In the genomic region with DNA sequence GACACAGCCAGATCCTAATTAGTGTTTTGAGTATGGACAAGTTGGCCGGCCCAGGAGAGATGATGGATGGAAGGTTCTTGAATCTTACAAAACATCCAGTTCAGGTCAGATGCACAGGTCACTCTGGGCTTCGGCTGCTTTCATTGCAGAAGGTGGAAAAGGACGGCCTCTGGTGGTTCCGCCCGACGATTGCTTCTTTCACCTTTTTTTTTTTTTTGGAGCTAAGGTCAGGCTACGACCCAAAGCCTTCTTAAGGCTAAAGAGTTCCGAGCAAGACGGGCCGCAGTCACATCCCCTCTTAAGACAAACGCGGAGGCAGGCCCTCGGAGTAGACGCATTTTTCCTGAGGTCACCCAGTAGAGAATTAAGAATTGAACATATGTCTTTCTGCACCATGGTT, we compare ENCODE assay signal across 8 mouse cellular contexts. TPM values are rescaled to one million over a fixed set of nuclear protein-coding genes. Genes with fewer than 3 reads are reported as not detected.
A peak's percentile ranks its signal among the peaks of the same experiment; 100 is the strongest.
DNase-seq lines count a peak whose midpoint lies in the region; ATAC-seq lines count a peak whose summit lies in the region.

No protein-coding gene starts in this region.

- H3K9me3 ChIP-seq in forebrain, embryonic 16.5 days (ENCODE audit: control insufficient read depth, low read length), result no peaks in the 10 kb centered on the region
- no peaks in the 10 kb centered on the region for H3K9me3 ChIP-seq in hindbrain, embryonic 10.5 days
- no peaks in the 10 kb centered on the region for H3K9me3 ChIP-seq in limb, embryonic 10.5 days (replicated peaks)

- peak; percentile 48 for DNase-seq in right cerebral cortex, adult 2 months (ENCODE audit: low spot score in 2 of 2)
- DNase-seq in right cerebral cortex, postnatal 14 days, result no peak
- peak; percentile 64 for DNase-seq in cerebellum, adult 8-10 months
- DNase-seq in hindbrain, embryonic 10.5 days (ENCODE audit: low spot score), result peak; percentile 49
- DNase-seq in limb, embryonic 10.5 days (ENCODE audit: low spot score), result peak; percentile 45
- peak; percentile 48 for DNase-seq in mesoderm, embryonic 11.5 days (ENCODE audit: low read depth, low spot score)
- DNase-seq in splenic B cell, adult 2 months (ENCODE audit: low read depth, low spot score), result peak; percentile 73

- H3K4me2 ChIP-seq in forebrain, embryonic 16.5 days (ENCODE audit: low read length), result peak overlapping the region; percentile 53

- no peaks in the 10 kb centered on the region for H3K36me3 ChIP-seq in forebrain, embryonic 16.5 days (ENCODE audit: control insufficient read depth, insufficient read depth)
- peaks cover 16% of the 10 kb centered on the region for H3K36me3 ChIP-seq in hindbrain, embryonic 10.5 days
- H3K36me3 ChIP-seq in limb, embryonic 10.5 days, result peaks cover 20% of the 10 kb centered on the region
- H3K36me3 ChIP-seq in splenic B cell, adult 2 months (ENCODE audit: control insufficient read depth, insufficient read depth, low read length, poor library complexity, severe bottlenecking), result no peaks in the 10 kb centered on the region

- H3K27ac ChIP-seq in forebrain, embryonic 16.5 days (ENCODE audit: low read length), result peak overlapping the region; percentile 13
- peak overlapping the region; percentile 89 for H3K27ac ChIP-seq in hindbrain, embryonic 10.5 days
- peak overlapping the region; percentile 86 for H3K27ac ChIP-seq in limb, embryonic 10.5 days

- WGBS in forebrain, embryonic 16.5 days, result 0% methylated on average over 14 of the region's 14 CpGs
- WGBS in hindbrain, embryonic 10.5 days, result 2% methylated on average over 14 of the region's 14 CpGs
- WGBS in limb, embryonic 10.5 days, result 1% methylated on average over 14 of the region's 14 CpGs

- peak overlapping the region; percentile 55 for H3K9ac ChIP-seq in forebrain, embryonic 16.5 days (replicated peaks; ENCODE audit: low read depth, low read length)

- H3K4me1 ChIP-seq in forebrain, embryonic 16.5 days (replicated peaks; ENCODE audit: control insufficient read depth, insufficient read depth, low read length), result peaks cover 14% of the 10 kb centered on the region
- peaks cover 18% of the 10 kb centered on the region for H3K4me1 ChIP-seq in hindbrain, embryonic 10.5 days (replicated peaks)
- H3K4me1 ChIP-seq in limb, embryonic 10.5 days, result peaks cover 17% of the 10 kb centered on the region

- H3K27me3 ChIP-seq in forebrain, embryonic 16.5 days (replicated peaks; ENCODE audit: control insufficient read depth, insufficient read depth, low read length), result no peaks in the 10 kb centered on the region
- no peaks in the 10 kb centered on the region for H3K27me3 ChIP-seq in hindbrain, embryonic 10.5 days (ENCODE audit: insufficient read depth, poor library complexity, severe bottlenecking)
- no peaks in the 10 kb centered on the region for H3K27me3 ChIP-seq in limb, embryonic 10.5 days (ENCODE audit: low read depth, poor library complexity, severe bottlenecking)
- no peaks in the 10 kb centered on the region for H3K27me3 ChIP-seq in splenic B cell, adult 2 months (ENCODE audit: control insufficient read depth, insufficient read depth, low read length, poor library complexity, severe bottlenecking)

- peak overlapping the region; percentile 64 for H3K4me3 ChIP-seq in forebrain, embryonic 16.5 days (replicated peaks; ENCODE audit: low read length)
- H3K4me3 ChIP-seq in hindbrain, embryonic 10.5 days, result peak overlapping the region; percentile 62
- peak overlapping the region; percentile 89 for H3K4me3 ChIP-seq in limb, embryonic 10.5 days

- peak; percentile 19 for ATAC-seq in forebrain, embryonic 16.5 days

RNA-seq across cellular contexts. Expression of gene Poc1a, which starts 0.5 kb away (rescaled TPM):
- polyA plus RNA-seq in forebrain, embryonic 16.5 days (2015; fragmentation: Nextera tagmentation; extraction: Ambion mirVana), result 10.5 and 11.6 TPM in 2 replicates
- 36.7 and 41.8 TPM in 2 replicates for polyA plus RNA-seq in hindbrain, embryonic 10.5 days (2016; fragmentation: Nextera tagmentation; extraction: Ambion mirVana)
- polyA plus RNA-seq in limb, embryonic 10.5 days (2016; fragmentation: Nextera tagmentation; extraction: Ambion mirVana), result 42.9 and 43.9 TPM in 2 replicates

RNA-seq across cellular contexts. Expression of gene Alas1, which starts 31.9 kb away (rescaled TPM):
- polyA plus RNA-seq in forebrain, embryonic 16.5 days (2015; fragmentation: Nextera tagmentation; extraction: Ambion mirVana), result 101 and 109 TPM in 2 replicates
- 60.4 and 78.6 TPM in 2 replicates for polyA plus RNA-seq in hindbrain, embryonic 10.5 days (2016; fragmentation: Nextera tagmentation; extraction: Ambion mirVana)
- polyA plus RNA-seq in limb, embryonic 10.5 days (2016; fragmentation: Nextera tagmentation; extraction: Ambion mirVana), result 62.8 and 77.9 TPM in 2 replicates

RNA-seq across cellular contexts. Expression of gene Tlr9, which starts 58.0 kb away (rescaled TPM):
- not detected in 2 replicates for polyA plus RNA-seq in forebrain, embryonic 16.5 days (2015; fragmentation: Nextera tagmentation; extraction: Ambion mirVana)
- polyA plus RNA-seq in hindbrain, embryonic 10.5 days (2016; fragmentation: Nextera tagmentation; extraction: Ambion mirVana), result not detected in 2 replicates
- not detected in 2 replicates for polyA plus RNA-seq in limb, embryonic 10.5 days (2016; fragmentation: Nextera tagmentation; extraction: Ambion mirVana)

Comparison
In these comparisons a context has a peak if more than half of its experiments do, and no peak if none do; other contexts are left out.
1. H3K27ac ChIP-seq: peak in every context shown above with its lines; median percentile 89 in hindbrain, embryonic 10.5 days; 86 in limb, embryonic 10.5 days; 13 in forebrain, embryonic 16.5 days.